Mouse (Mus musculus): Measurements from ENCODE around the gene Ube2e2. TPM values are rescaled to one million over a fixed set of nuclear protein-coding genes. Genes with fewer than 3 reads are reported as not detected.

Ube2e2 gene
- polyA plus RNA-seq, 1 experiment: 43.2 TPM

DNA sequence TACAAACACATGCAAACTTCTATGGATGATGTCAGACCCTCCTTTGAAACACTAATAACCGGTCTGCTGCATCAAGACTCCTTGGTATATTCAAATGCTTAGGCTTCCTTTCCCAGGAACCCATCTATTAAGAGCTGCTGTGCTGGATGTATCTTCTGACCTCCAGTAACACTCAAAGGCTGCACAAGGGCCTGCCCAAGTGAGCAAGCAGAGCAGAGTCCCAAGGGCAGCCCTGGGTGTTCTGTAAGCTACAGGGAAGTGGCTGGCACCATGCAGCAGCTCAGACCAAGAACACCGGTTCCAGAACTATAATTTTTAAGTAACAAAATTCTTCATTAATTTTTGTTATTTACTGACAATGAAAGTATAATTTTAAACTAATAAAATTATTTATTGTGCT, 139.5 kb downstream of the Ube2e2 start:
- no peak for TF ChIP-seq CTCF (IDR thresholded peaks at IDR 0.05; ENCODE audit: extremely low read depth, insufficient read depth, insufficient read length, insufficient replicate concordance)
- TF ChIP-seq POLR2A (IDR thresholded peaks at IDR 0.05; ENCODE audit: low read depth, low read length): no peak
- Histone ChIP-seq H3K27me3 (ENCODE audit: control insufficient read depth, insufficient read depth, low read length) (no peaks in the 10 kb centered on the region), H3K4me1 (ENCODE audit: control insufficient read depth, insufficient read depth, insufficient read length) (no peaks in the 10 kb centered on the region), H3K27ac (ENCODE audit: insufficient read depth, low read length) (no peak overlapping the region), H3K4me3 (ENCODE audit: extremely low read depth, insufficient read depth, insufficient read length) (no peak overlapping the region), H3K36me3 (ENCODE audit: control insufficient read depth, insufficient read depth, low read length) (no peaks in the 10 kb centered on the region)
- DNase-seq (ENCODE audit: low read depth in 1 of 2, low spot score in 2 of 2): no peak
- 92% methylated on average over 2 of the region's 2 CpGs for WGBS

DNA sequence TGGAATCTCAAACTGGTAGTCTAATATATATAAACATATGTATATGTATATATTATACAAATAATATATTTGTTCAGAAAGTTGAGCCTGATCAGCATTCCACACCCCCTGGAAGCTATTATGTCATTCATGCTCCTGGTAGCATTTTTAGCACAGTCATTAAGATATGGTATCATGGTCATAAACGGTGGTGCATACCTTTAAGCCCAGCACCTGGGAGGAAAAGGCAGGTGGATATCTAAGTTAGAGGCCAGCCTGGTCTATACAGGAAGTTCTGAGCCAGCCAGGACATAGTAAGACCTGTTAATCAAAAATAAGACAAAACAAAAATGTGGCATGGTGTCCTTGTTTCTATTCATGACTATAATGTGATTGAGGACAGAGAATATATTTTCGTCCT, 140.1 kb downstream of the Ube2e2 start:
- 79% methylated on average over 2 of the region's 2 CpGs for WGBS
- no peak for TF ChIP-seq CTCF (IDR thresholded peaks at IDR 0.05; ENCODE audit: extremely low read depth, insufficient read depth, insufficient read length, insufficient replicate concordance)
- TF ChIP-seq POLR2A (IDR thresholded peaks at IDR 0.05; ENCODE audit: low read depth, low read length): no peak
- H3K27ac ChIP-seq (ENCODE audit: insufficient read depth, low read length): no peak overlapping the region
- no peaks in the 10 kb centered on the region for H3K4me1 ChIP-seq (ENCODE audit: control insufficient read depth, insufficient read depth, insufficient read length)
- H3K4me3 ChIP-seq (ENCODE audit: extremely low read depth, insufficient read depth, insufficient read length): no peak overlapping the region
- no peak for DNase-seq (ENCODE audit: low read depth in 1 of 2, low spot score in 2 of 2)
- H3K36me3 ChIP-seq (ENCODE audit: control insufficient read depth, insufficient read depth, low read length): no peaks in the 10 kb centered on the region
- H3K27me3 ChIP-seq (ENCODE audit: control insufficient read depth, insufficient read depth, low read length): no peaks in the 10 kb centered on the region

GRCm38 (mm10) chr14:18731154-18731553, 162.9 kb downstream of the Ube2e2 start:
- Histone ChIP-seq H3K4me3 (ENCODE audit: extremely low read depth, insufficient read depth, insufficient read length) (no peak overlapping the region), H3K27ac (ENCODE audit: insufficient read depth, low read length) (no peak overlapping the region), H3K4me1 (ENCODE audit: control insufficient read depth, insufficient read depth, insufficient read length) (no peaks in the 10 kb centered on the region), H3K27me3 (ENCODE audit: control insufficient read depth, insufficient read depth, low read length) (no peaks in the 10 kb centered on the region), H3K36me3 (ENCODE audit: control insufficient read depth, insufficient read depth, low read length) (no peaks in the 10 kb centered on the region)
- DNase-seq (ENCODE audit: low read depth in 1 of 2, low spot score in 2 of 2): no peak
- TF ChIP-seq POLR2A (IDR thresholded peaks at IDR 0.05; ENCODE audit: low read depth, low read length): no peak
- no peak for TF ChIP-seq CTCF (IDR thresholded peaks at IDR 0.05; ENCODE audit: extremely low read depth, insufficient read depth, insufficient read length, insufficient replicate concordance)
- 43% methylated on average over 4 of the region's 4 CpGs for WGBS

GRCm38 (mm10) chr14:18720601-18721591, 173.2 kb downstream of the Ube2e2 start:
- no peak for DNase-seq (ENCODE audit: low read depth in 1 of 2, low spot score in 2 of 2)
- Histone ChIP-seq H3K27me3 (ENCODE audit: control insufficient read depth, insufficient read depth, low read length) (no peaks in the 10 kb centered on the region), H3K4me3 (ENCODE audit: extremely low read depth, insufficient read depth, insufficient read length) (no peak overlapping the region), H3K4me1 (ENCODE audit: control insufficient read depth, insufficient read depth, insufficient read length) (no peaks in the 10 kb centered on the region), H3K36me3 (ENCODE audit: control insufficient read depth, insufficient read depth, low read length) (no peaks in the 10 kb centered on the region), H3K27ac (ENCODE audit: insufficient read depth, low read length) (no peak overlapping the region)
- 79% methylated on average over 2 of the region's 2 CpGs for WGBS
- TF ChIP-seq POLR2A (IDR thresholded peaks at IDR 0.05; ENCODE audit: low read depth, low read length) (no peak), CTCF (IDR thresholded peaks at IDR 0.05; ENCODE audit: extremely low read depth, insufficient read depth, insufficient read length, insufficient replicate concordance) (no peak)

DNA sequence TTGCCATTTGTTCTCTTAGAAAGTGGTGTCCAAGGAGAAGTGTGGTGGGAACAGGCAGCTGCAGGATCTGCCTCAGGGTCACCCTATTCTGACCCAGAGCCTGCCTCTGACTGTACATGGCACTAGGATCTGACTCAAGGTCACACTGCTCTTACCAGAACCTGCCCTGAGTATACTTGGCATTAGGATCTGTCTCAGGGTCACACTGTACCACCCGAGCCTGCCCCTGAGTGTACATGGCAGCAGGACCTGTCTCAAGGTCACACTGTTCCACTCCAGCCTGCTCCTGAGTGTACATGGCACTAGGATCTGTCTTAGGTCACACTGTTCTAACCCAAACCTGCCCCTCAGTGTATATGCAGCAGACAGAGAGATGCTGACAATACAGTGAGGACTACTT, 177.1 kb downstream of the Ube2e2 start:
- no peak for DNase-seq (ENCODE audit: low read depth in 1 of 2, low spot score in 2 of 2)
- no peaks in the 10 kb centered on the region for H3K27me3 ChIP-seq (ENCODE audit: control insufficient read depth, insufficient read depth, low read length)
- no peaks in the 10 kb centered on the region for H3K36me3 ChIP-seq (ENCODE audit: control insufficient read depth, insufficient read depth, low read length)
- TF ChIP-seq POLR2A (IDR thresholded peaks at IDR 0.05; ENCODE audit: low read depth, low read length) (no peak), CTCF (IDR thresholded peaks at IDR 0.05; ENCODE audit: extremely low read depth, insufficient read depth, insufficient read length, insufficient replicate concordance) (no peak)
- no peaks in the 10 kb centered on the region for H3K4me1 ChIP-seq (ENCODE audit: control insufficient read depth, insufficient read depth, insufficient read length)
- H3K4me3 ChIP-seq (ENCODE audit: extremely low read depth, insufficient read depth, insufficient read length): no peak overlapping the region
- no peak overlapping the region for H3K27ac ChIP-seq (ENCODE audit: insufficient read depth, low read length)
- WGBS: 85% methylated on average over 1 of the region's 1 CpGs

GRCm38 (mm10) chr14:18715529-18715928, 178.5 kb downstream of the Ube2e2 start:
- no peaks in the 10 kb centered on the region for H3K4me1 ChIP-seq (ENCODE audit: control insufficient read depth, insufficient read depth, insufficient read length)
- H3K27me3 ChIP-seq (ENCODE audit: control insufficient read depth, insufficient read depth, low read length): no peaks in the 10 kb centered on the region
- H3K36me3 ChIP-seq (ENCODE audit: control insufficient read depth, insufficient read depth, low read length): no peaks in the 10 kb centered on the region
- no peak overlapping the region for H3K4me3 ChIP-seq (ENCODE audit: extremely low read depth, insufficient read depth, insufficient read length)
- no peak overlapping the region for H3K27ac ChIP-seq (ENCODE audit: insufficient read depth, low read length)
- 97% methylated on average over 1 of the region's 1 CpGs for WGBS
- DNase-seq (ENCODE audit: low read depth in 1 of 2, low spot score in 2 of 2): no peak
- TF ChIP-seq POLR2A (IDR thresholded peaks at IDR 0.05; ENCODE audit: low read depth, low read length) (no peak), CTCF (IDR thresholded peaks at IDR 0.05; ENCODE audit: extremely low read depth, insufficient read depth, insufficient read length, insufficient replicate concordance) (no peak)

Data from spleen, adult 2 months (tissue).